Mouse (Mus musculus): ENCODE data around the gene Bhlhe41.

The Bhlhe41 gene

GRCm38 (mm10) chr6:145870991-145871390 is 5.6 kb upstream of the Bhlhe41 start:
- DNase-seq, result no peak

- no peak for DNase-seq
Measured at GRCm38 (mm10) chr6:145867111-145867510, 1.8 kb upstream of the Bhlhe41 start.

DNA sequence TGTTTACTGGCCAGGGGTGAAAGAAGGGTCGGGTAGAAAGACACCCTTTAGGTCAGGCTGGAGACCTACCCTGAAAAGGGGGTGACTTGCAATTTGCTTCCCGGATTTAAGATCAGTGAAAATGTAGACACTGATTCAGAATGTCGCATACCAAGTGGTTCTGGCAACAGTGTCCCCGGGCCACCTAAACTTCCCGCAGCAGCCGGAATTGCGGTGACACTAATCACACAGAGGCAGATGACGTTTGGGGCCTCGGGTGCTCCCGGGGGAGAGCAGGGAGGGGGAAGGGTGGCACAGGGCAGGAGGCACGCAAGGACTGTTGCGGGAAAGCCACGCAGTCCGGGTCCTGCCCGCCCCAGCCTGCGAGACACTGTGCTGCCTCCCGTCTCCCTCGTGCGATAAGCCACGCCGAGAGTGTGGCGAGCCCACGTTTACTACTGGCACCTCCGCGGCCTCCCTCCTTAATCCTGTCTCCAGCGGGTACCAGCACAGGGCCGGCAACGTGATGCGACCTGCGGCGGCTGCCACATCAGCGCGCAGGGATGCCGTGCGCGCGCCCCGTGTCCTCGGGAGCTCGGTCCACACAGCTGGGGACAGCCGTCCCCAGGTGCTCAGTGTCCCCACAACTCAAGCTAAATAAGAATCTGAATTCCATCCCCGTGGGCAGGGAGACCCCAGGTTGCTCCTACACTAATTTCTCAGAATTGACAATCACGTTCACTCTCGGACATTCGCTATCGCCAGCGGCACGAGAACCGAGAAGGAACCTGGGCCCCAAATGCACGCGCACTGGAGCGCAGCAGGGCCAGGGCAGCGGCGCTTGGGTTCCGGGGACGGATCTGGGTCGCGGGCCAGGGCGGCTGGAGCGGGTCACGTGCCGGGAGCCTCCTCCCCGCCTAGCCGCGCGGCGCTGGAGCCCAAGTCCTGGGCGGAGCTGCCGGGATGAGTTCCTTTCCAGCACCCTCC is 811 bp upstream of the Bhlhe41 start:
- peak; percentile 30 to 42 for DNase-seq

- no peak for DNase-seq
Measured at GRCm38 (mm10) chr6:145864171-145864570, 1.2 kb downstream of the Bhlhe41 start.

GRCm38 (mm10) chr6:145863065-145863971 is 2.0 kb downstream of the Bhlhe41 start:
- DNase-seq, result peak in 1 of 2 experiments; percentile 40

- peak in 1 of 2 experiments; percentile 17 for DNase-seq
Measured at GRCm38 (mm10) chr6:145862739-145863064, 2.7 kb downstream of the Bhlhe41 start.

GRCm38 (mm10) chr6:145862321-145862720 is 3.0 kb downstream of the Bhlhe41 start:
- no peak for DNase-seq

DNA sequence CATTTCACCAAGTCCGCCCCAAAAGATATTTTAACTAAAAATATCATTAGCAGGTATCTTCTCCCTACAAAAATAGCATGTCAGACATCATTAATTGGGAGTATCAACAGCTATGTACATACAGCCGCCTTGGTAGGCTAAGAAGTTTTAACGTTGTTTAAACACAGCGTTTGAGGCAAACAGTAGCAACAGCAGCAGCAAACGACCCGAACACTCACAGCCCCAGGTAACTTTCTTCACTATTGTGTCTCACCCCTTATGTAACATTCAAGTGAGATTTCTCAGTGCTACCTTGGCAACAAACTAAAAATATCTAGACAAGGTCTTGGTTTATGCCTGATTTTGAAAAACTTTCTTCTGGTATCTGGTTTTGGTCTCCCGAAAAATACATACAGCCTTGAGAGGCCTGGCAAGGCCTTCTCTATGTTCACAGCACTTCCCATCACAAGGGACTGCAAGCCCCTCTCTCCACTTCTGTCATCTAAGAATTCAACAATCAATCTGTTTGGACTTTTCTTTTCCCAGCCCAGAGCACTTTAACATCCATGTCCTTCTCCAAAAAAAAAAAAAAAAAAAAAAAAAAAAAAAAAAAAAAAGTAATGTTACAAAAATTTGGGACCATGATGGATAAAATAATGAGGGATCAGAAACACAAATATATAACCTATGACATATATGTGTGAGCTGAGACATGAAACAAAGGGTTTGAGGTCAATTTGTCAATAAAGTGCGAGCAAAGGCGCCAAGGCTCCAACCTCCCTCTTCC is 3.7 kb downstream of the Bhlhe41 start:
- no peak for DNase-seq

GRCm38 (mm10) chr6:145860350-145860749 is 5.0 kb downstream of the Bhlhe41 start:
- DNase-seq, result peak in 1 of 2 experiments; percentile 27

DNA sequence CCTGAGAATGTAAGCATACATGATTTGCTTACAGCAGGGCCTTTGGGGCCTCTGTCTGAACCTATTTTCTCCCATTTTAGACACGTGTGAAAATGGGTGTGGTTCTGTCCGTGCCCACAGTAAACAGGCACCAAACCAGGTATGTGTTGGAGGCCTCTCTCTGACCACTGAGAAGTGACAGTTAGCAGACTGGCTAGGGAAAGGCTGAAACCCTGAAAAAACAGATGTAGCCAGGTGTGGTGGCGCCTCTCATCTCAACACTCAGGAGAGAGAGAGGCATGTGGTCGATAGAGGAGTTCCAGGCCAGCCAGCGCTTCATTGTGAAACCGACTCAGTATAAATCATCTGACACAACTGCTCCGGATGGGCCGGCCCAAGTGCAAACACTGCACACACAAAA is 6.9 kb downstream of the Bhlhe41 start:
- DNase-seq, result no peak

- DNase-seq, result no peak
Measured at GRCm38 (mm10) chr6:145857428-145857827, 7.9 kb downstream of the Bhlhe41 start.

DNA sequence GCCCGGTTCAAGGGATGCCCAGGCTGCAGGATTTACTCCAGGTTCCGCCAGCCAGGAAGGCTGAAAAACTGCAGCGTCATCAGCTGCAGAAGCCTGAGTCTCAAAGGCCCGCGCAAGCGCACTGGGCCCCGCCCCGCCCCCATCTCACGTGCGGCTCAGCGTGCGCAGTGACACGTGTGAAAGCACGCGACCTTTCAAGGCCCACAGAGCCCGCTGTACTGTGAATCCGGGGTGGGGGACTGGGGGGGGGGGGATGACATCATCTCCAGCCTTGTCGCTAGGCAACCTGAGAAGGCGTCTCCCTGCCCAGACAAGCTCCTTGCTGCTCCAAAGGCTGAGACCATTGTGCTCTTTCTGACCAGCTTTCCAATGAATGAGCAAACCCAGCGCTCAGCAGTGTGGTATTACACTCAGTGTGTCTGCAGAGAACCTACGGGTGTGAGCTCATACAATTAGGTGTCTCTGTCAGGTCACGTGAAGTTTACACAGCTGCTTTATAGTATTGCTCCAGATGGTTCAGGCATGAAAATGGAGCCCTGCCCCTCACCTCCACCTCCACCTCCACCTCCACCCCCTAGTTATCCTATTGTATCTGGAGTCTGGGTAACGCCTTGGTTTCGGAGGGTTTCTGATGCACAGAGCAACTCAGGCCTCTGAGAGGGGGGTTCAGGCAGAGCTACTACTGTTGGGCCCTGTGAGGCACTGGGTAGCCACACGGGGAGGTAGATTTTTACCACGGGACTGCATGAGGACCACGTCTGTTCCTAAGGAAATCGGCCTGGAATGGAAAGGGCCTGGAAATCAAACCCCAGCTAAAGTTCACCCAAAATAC is 9.4 kb downstream of the Bhlhe41 start:
- peak; percentile 79 to 83 for DNase-seq

DNA sequence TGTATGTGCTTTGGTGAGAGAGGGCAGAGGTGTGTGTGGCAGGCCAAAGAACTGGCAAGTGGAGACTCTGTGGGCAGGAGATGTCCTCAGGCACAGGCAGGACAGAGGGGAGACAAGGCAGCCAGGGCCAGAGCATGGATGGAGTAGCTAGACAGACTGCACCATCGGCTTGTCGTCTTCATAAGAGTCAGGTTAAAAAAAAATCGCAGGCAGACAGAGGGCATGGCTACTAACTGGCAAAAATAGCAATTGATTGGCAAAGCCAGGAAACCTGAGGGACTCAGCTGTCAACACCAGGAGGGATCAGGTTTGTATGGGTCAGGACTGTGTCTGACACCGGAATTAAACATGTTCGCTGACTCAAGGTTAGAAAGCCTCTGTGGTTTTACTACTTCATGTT is 10.6 kb downstream of the Bhlhe41 start:
- no peak for DNase-seq

DNA sequence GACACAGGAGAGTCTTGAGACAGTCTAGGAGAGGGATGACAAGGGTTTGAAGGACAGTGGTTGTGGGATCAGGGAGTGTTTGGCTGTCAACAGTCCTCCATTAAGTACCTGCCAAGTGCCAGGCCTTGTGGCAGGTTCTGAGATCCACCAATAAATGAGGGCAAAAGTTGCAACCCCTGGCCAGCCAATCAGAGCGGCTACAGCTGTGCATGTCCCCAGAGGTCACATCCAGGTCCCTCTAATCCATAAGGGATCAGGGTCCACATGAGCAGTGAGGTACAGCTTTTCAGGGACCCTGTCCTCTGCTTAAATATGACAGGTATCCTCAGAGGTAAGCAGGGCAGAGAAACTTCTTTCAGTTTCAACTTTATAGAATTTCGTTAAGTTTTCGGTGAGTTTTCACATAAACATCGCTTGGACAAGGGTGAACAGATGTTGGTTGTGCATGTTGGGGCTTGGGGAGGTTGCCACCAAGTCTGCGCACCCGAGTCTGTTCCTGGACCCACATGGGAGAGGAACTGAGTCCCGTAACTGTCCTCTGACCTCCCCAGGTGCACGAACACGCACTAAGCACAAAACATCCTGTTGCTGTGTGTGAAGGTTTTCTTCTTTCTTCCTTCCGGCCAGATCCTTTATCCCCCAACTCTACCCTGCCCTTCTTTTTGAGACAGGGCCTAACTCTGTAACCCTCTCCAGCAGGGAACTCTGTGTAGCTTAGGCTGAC is 11.8 kb downstream of the Bhlhe41 start:
- no peak for DNase-seq

DNA sequence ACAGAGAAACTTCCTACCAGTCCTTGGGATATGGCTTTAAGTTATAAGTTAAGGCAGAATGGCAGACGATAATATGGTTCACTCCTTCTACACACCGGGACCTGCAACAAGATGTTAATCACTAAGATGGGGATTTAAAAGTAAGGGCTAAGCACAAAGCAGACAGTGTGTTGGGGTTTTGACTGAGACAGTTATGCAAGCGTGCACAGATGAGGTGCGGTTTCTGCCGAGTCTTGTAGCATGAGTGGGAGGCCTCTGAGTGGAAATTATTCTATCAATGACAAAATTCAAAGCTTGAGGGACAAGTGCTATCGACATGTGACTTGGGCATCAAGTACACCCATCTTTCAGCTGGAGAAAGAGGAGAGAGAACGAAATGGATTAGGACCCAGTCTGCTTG is 12.7 kb downstream of the Bhlhe41 start:
- no peak for DNase-seq

DNA sequence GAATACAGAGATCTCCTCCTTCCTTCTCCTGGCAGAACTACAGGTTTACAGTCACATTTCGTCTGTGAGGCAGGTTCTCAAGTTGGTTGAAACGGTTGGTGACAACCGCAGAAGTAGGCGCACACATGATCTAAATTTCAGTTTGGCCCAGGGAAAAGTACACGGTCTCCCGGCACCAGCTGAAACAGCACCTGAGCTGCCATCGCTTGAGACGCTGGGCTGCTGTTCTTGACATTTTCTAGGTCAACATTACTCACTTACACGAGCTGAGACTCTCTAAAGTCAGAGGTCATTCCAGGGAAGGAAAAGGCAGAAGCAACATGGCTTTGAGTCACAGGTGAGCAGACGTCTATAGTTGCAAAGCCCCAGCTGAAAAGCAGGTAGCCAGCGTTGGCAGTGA is 13.4 kb downstream of the Bhlhe41 start:
- DNase-seq, result no peak

GRCm38 (mm10) chr6:145850789-145851188 is 14.6 kb downstream of the Bhlhe41 start:
- DNase-seq, result no peak

DNA sequence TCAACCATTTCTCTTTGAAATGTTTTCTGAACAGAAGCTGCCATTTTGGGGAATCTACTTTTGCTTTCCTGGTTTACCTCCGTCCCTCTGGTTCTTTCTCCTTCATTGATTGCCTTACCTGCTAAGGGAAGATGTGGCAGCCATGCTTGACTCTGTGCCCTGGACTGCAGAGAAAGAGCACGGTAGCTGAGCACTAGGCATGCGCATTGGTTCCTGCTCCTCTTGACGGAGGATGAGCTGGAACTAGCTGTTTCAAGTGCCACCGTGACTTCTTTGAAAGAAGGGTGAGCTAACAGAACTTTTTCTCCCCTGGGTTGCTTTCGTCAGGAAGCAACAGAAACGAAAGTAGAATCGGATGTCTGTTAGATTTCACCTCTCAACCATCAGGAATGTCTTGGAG is 17.7 kb downstream of the Bhlhe41 start:
- no peak for DNase-seq

- DNase-seq, result no peak
Measured at GRCm38 (mm10) chr6:145846948-145847347, 18.4 kb downstream of the Bhlhe41 start.

- no peak for DNase-seq
Measured at GRCm38 (mm10) chr6:145846076-145846475, 19.3 kb downstream of the Bhlhe41 start.

DNA sequence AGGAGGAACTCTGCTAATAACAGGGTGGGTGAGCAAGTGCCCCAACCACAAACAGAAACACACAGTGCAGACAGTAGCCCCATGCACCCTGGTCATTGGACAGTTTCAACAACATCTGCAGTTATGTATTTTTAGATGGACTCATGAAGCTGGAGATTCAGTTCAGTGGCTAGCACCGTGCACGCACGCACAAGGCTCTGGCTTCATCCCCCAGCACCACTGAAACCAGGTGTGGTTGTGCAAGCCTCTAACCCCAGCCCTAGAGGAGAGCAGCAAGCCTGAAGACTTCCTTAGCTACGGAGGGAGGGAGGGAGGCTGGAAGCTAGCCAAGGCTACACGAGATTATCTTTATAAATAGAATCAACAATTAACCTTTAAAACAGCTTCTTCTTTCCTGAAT is 19.7 kb downstream of the Bhlhe41 start:
- peak; percentile 25 to 46 for DNase-seq

Measured in spleen, adult 18-20 months (tissue).